Mouse (Mus musculus) kidney, postnatal 4 days (tissue): ENCODE data around the gene Gm4869.

Experiments
- DNase-seq, 2 experiments: peaks; one replicate each; pipeline ENCODE4 v3.0.0; 2021; ENCODE audit warnings: mixed read lengths in 2 of 2

Gm4869 gene

GRCm38 (mm10) chr5:140472336-140472735 lies 26.9 kb downstream of the Gm4869 start:
- DNase-seq, result peak; percentile 32 to 35

- DNase-seq, result no peak
Measured at GRCm38 (mm10) chr5:140481458-140481857, 36.0 kb downstream of the Gm4869 start.

- DNase-seq, result no peak
Measured at GRCm38 (mm10) chr5:140491142-140491541, 45.7 kb downstream of the Gm4869 start.

GRCm38 (mm10) chr5:140492684-140493233 lies 47.3 kb downstream of the Gm4869 start:
- DNase-seq, result no peak

GRCm38 (mm10) chr5:140498176-140498575 lies 52.7 kb downstream of the Gm4869 start:
- DNase-seq, result no peak

- no peak for DNase-seq
Measured at GRCm38 (mm10) chr5:140500736-140501135, 55.3 kb downstream of the Gm4869 start.

- DNase-seq, result peak in 1 of 2 experiments; percentile 45
Measured at GRCm38 (mm10) chr5:140501982-140502836, 56.8 kb downstream of the Gm4869 start.

GRCm38 (mm10) chr5:140502925-140503324 lies 57.5 kb downstream of the Gm4869 start:
- DNase-seq, result peak; percentile 81 to 89

- DNase-seq, result peak; percentile 99 to 100
Measured at GRCm38 (mm10) chr5:140505208-140505780, 59.8 kb downstream of the Gm4869 start, which contains the start of gene Chst12. Chst12 (plus strand) TSS chr5:140505550.

- DNase-seq, result peak in 1 of 2 experiments; percentile 34
Measured at GRCm38 (mm10) chr5:140506096-140506794, 60.8 kb downstream of the Gm4869 start.

- DNase-seq, result no peak
Measured at GRCm38 (mm10) chr5:140507466-140508208, 62.2 kb downstream of the Gm4869 start.

GRCm38 (mm10) chr5:140508686-140509085 lies 63.2 kb downstream of the Gm4869 start:
- peak; percentile 45 to 62 for DNase-seq

GRCm38 (mm10) chr5:140509204-140509603 lies 63.8 kb downstream of the Gm4869 start:
- no peak for DNase-seq

GRCm38 (mm10) chr5:140510012-140511000 lies 64.9 kb downstream of the Gm4869 start:
- DNase-seq, result peak; percentile 29 to 45

GRCm38 (mm10) chr5:140513921-140514320 lies 68.5 kb downstream of the Gm4869 start:
- DNase-seq, result no peak

GRCm38 (mm10) chr5:140514799-140515486 lies 69.5 kb downstream of the Gm4869 start:
- DNase-seq, result no peak

- peak in 1 of 2 experiments; percentile 40 for DNase-seq
Measured at GRCm38 (mm10) chr5:140517159-140517920, 71.9 kb downstream of the Gm4869 start.

- no peak for DNase-seq
Measured at GRCm38 (mm10) chr5:140517921-140518230, 72.4 kb downstream of the Gm4869 start.

GRCm38 (mm10) chr5:140521196-140521595 lies 75.8 kb downstream of the Gm4869 start:
- DNase-seq, result no peak

GRCm38 (mm10) chr5:140526754-140527153 lies 81.3 kb downstream of the Gm4869 start:
- no peak for DNase-seq
